Mouse (Mus musculus): ENCODE results near the gene Kank1.

- no peak for TF ChIP-seq CTCF (IDR thresholded peaks at IDR 0.05; ENCODE audit: borderline replicate concordance, extremely low read depth, insufficient read depth, insufficient read length)
- no peak for TF ChIP-seq POLR2A (IDR thresholded peaks at IDR 0.05; ENCODE audit: borderline replicate concordance, extremely low read depth, insufficient read depth, insufficient read length, poor library complexity, severe bottlenecking)
Measured at GRCm38 (mm10) chr19:25461553-25462320, 225.0 kb downstream of the Kank1 start.

Measured in brain, embryonic 14.5 days (tissue).